Mouse (Mus musculus) C2C12 (cell line): ENCODE results near the gene Trmt10c.

Experiments used
- CEBPB ChIP-seq: IDR thresholded peaks from one replicate; pipeline ENCODE4 v1.6.1; 2011; ENCODE audit warnings: low read depth, mild to moderate bottlenecking, control low read depth, moderate library complexity
- CTCF ChIP-seq: IDR thresholded peaks from one replicate; pipeline ENCODE4 v1.5.1; 2011; ENCODE audit not compliant: control insufficient read depth, insufficient read depth, insufficient read length
- FOSL1 ChIP-seq: IDR thresholded peaks from one replicate; pipeline ENCODE4 v1.8.0; 2011; ENCODE audit warnings: mild to moderate bottlenecking, low read length; ENCODE audit not compliant: poor library complexity, insufficient read depth, severe bottlenecking
- MAX ChIP-seq: IDR thresholded peaks from one replicate; pipeline ENCODE4 v1.6.1; 2011; ENCODE audit warnings: mild to moderate bottlenecking, control low read depth
- MYOG ChIP-seq: IDR thresholded peaks from one replicate; pipeline ENCODE4 v1.6.1; 2011; ENCODE audit not compliant: control insufficient read depth, insufficient read length; ENCODE audit errors: extremely low read depth
- USF1 ChIP-seq: IDR thresholded peaks from one replicate; pipeline ENCODE4 v1.6.1; 2011; ENCODE audit warnings: low read depth, mild to moderate bottlenecking, control low read depth, moderate library complexity

DNA sequence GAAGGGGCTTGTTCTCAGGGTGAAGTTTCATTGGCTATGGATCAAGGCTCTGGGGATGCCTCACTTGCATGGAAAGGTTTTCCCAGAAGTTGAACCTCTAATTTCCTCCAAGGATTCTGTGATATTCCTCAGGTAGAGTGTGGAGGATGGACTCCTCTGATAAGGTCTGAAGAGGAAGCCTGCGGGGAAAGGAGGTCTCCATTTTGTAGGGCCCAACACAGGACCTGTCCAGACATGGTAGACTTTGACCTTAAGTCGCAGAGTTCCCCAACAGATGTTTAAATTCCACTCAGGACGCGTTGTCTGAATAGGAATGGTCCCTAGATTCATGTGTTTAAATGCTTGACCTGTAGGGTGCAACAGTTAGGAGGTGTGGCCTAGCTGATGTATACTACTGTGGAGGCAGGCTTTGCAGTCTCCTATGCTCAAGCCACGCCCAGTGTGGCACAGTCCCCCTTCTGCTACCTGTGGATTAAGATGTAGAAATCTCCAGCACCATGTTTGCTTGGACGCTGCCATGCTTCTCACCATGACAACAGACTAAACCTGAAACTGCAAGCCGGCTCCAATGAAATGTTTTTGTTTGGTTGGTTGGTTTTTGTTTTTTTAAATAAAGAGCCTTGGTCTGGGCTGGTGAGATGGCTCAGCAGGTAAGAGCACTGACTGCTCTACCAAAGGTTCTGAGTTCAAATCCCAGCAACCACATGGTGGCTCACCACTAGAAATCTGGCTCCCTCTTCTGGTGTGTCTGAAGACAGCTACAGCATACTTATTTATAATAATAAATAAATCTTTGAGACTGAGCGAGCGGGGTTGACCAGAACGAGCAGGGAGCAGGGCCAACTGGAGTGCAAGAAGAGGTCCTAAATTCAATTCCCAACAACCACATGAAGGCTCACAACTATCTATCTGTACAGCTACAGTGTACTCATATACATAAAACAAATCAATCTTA is 24.6 kb downstream of the Trmt10c start:
- no peak for TF ChIP-seq CTCF
- TF ChIP-seq CEBPB: no peak
- TF ChIP-seq MYOG: no peak
- no peak for TF ChIP-seq USF1
- no peak for TF ChIP-seq MAX
- no peak for TF ChIP-seq FOSL1
